Mouse (Mus musculus) small intestine, adult 2 months (tissue): Measurements from ENCODE around the gene Clec16a. TPM values are rescaled to one million over a fixed set of nuclear protein-coding genes. Genes with fewer than 3 reads are reported as not detected.

Source experiments
- H3K27ac ChIP-seq: fragments of 200-500 bp; 2 replicates; pipeline ENCODE4 v1.5.1; 2012; ENCODE audit warnings: low read depth, low read length, control low read depth, inconsistent platforms; ENCODE audit not compliant: insufficient read depth
- H3K27me3 ChIP-seq: fragments of 200-500 bp; 2 replicates; pipeline ENCODE4 v1.6.1; 2012; ENCODE audit warnings: mild to moderate bottlenecking, moderate library complexity, low read length, inconsistent platforms; ENCODE audit not compliant: control insufficient read depth, insufficient read depth
- H3K36me3 ChIP-seq: fragments of 200-500 bp; 2 replicates; pipeline ENCODE4 v1.6.1; 2012; ENCODE audit warnings: mild to moderate bottlenecking, low read length, control low read depth, inconsistent platforms; ENCODE audit not compliant: control insufficient read depth, insufficient read depth
- H3K4me1 ChIP-seq: fragments of 200-500 bp; 2 replicates; pipeline ENCODE4 v1.6.1; 2012; ENCODE audit warnings: low read length, inconsistent platforms, mixed read lengths; ENCODE audit not compliant: control insufficient read depth, insufficient read depth, insufficient read length
- H3K4me3 ChIP-seq: fragments of 200-500 bp; 2 replicates; pipeline ENCODE4 v1.5.1; 2012; ENCODE audit warnings: low read depth, mild to moderate bottlenecking, control low read depth, inconsistent platforms, low read length, moderate library complexity
- CTCF ChIP-seq: fragments of 200-500 bp; IDR thresholded peaks from 2 replicates; pipeline ENCODE4 v1.5.1; 2012; ENCODE audit warnings: low read depth, mild to moderate bottlenecking, control low read depth, inconsistent platforms, low read length, moderate library complexity, mixed read lengths; ENCODE audit not compliant: insufficient replicate concordance, insufficient read length; ENCODE audit errors: extremely low read depth
- POLR2A ChIP-seq: fragments of 200-500 bp; IDR thresholded peaks from 2 replicates; pipeline ENCODE4 v1.6.1; 2012; ENCODE audit warnings: low read depth, mild to moderate bottlenecking, control low read depth, inconsistent platforms, low read length, moderate library complexity
- WGBS: fragments of 180-500 bp; shearing (Covaris S2); methylation state at CpG from one replicate; pipeline ENCODE4 v1.1.7; 2018; 5-methylcytosine and 5-hydroxymethylcytosine counted together
- polyA plus RNA-seq: library from polyadenylated mRNA; depleted of rRNA; stranded (reverse); fragments of >200 nt; gene quantifications from 2 replicates; pipeline ENCODE4 v1.2.3, GENCODE M21; 2012

The Clec16a gene
- polyA plus RNA-seq, 1 experiment: 14.3 TPM

- no peak for TF ChIP-seq CTCF
- TF ChIP-seq POLR2A: no peak
- 93% methylated on average over 8 of the region's 8 CpGs for WGBS
These were observed 21.5 kb upstream of the Clec16a start for GRCm38 (mm10) chr16:10523650-10524049.

GRCm38 (mm10) chr16:10524866-10525609, 20.1 kb upstream of the Clec16a start:
- no peak overlapping the region for H3K27ac ChIP-seq
- 67% methylated on average over 4 of the region's 4 CpGs for WGBS
- H3K4me3 ChIP-seq: no peak overlapping the region
- H3K4me1 ChIP-seq: no peaks in the 10 kb centered on the region; the same call in 1 of the 2 replicates
- peaks cover 15% of the 10 kb centered on the region for H3K36me3 ChIP-seq
- H3K27me3 ChIP-seq: no peaks in the 10 kb centered on the region
- TF ChIP-seq POLR2A: no peak
- no peak for TF ChIP-seq CTCF

More at GRCm38 (mm10) chr16:10523650-10524049, 21.5 kb upstream of the Clec16a start:
- Histone ChIP-seq H3K4me1 (no peaks in the 10 kb centered on the region; the same call in 1 of the 2 replicates), H3K4me3 (no peak overlapping the region), H3K27me3 (no peaks in the 10 kb centered on the region), H3K36me3 (peaks cover 16% of the 10 kb centered on the region; the same call in 1 of the 2 replicates), H3K27ac (no peak overlapping the region)

- H3K4me1 ChIP-seq: no peaks in the 10 kb centered on the region; the same call in 1 of the 2 replicates
- H3K27ac ChIP-seq: no peak overlapping the region
- TF ChIP-seq CTCF (no peak), POLR2A (no peak)
- WGBS: 44% methylated on average over 2 of the region's 2 CpGs
- peaks cover 15% of the 10 kb centered on the region for H3K36me3 ChIP-seq
- H3K4me3 ChIP-seq: no peak overlapping the region
- no peaks in the 10 kb centered on the region for H3K27me3 ChIP-seq
These were observed 19.5 kb upstream of the Clec16a start for GRCm38 (mm10) chr16:10525610-10525980.

- no peaks in the 10 kb centered on the region; the same call in 1 of the 2 replicates for H3K4me1 ChIP-seq
- WGBS: 85% methylated on average over 6 of the region's 6 CpGs
- H3K27ac ChIP-seq: no peak overlapping the region
- H3K4me3 ChIP-seq: no peak overlapping the region
- no peaks in the 10 kb centered on the region for H3K27me3 ChIP-seq
- TF ChIP-seq CTCF (no peak), POLR2A (no peak)
- H3K36me3 ChIP-seq: peaks cover 21% of the 10 kb centered on the region
These were observed 18.0 kb upstream of the Clec16a start for GRCm38 (mm10) chr16:10527046-10527644.

- H3K27ac ChIP-seq: no peak overlapping the region
- H3K4me1 ChIP-seq: no peaks in the 10 kb centered on the region; the same call in 1 of the 2 replicates
- no peak for TF ChIP-seq POLR2A
- TF ChIP-seq CTCF: no peak
- peaks cover 23% of the 10 kb centered on the region for H3K36me3 ChIP-seq
- H3K4me3 ChIP-seq: no peak overlapping the region
- WGBS: 95% methylated on average over 3 of the region's 3 CpGs
- H3K27me3 ChIP-seq: no peaks in the 10 kb centered on the region
These were observed 16.8 kb upstream of the Clec16a start for GRCm38 (mm10) chr16:10528382-10528781.

- TF ChIP-seq CTCF (no peak), POLR2A (no peak)
- H3K27ac ChIP-seq: no peak overlapping the region
- 93% methylated on average over 4 of the region's 4 CpGs for WGBS
- peaks cover 20% of the 10 kb centered on the region for H3K36me3 ChIP-seq
- H3K4me3 ChIP-seq: no peak overlapping the region
- H3K27me3 ChIP-seq: no peaks in the 10 kb centered on the region
- H3K4me1 ChIP-seq: peaks cover 2% of the 10 kb centered on the region
These were observed 15.0 kb upstream of the Clec16a start for GRCm38 (mm10) chr16:10530179-10530578.

GRCm38 (mm10) chr16:10533781-10534180, 11.4 kb upstream of the Clec16a start:
- WGBS: 92% methylated on average over 4 of the region's 4 CpGs
- Histone ChIP-seq H3K27me3 (no peaks in the 10 kb centered on the region), H3K27ac (no peak overlapping the region), H3K4me3 (no peak overlapping the region), H3K4me1 (peaks cover 2% of the 10 kb centered on the region; the same call in 1 of the 2 replicates), H3K36me3 (peaks cover 12% of the 10 kb centered on the region)
- TF ChIP-seq POLR2A (no peak), CTCF (no peak)
